Mouse (Mus musculus) thymus, postnatal 10 days (tissue): Measurements from ENCODE around the gene Gm5148.

Experiments used
- DNase-seq, 2 experiments: peaks; one replicate each; pipeline ENCODE4 v3.0.0; 2021; ENCODE audit warnings: low spot score in 2 of 2

Gm5148 gene

DNA sequence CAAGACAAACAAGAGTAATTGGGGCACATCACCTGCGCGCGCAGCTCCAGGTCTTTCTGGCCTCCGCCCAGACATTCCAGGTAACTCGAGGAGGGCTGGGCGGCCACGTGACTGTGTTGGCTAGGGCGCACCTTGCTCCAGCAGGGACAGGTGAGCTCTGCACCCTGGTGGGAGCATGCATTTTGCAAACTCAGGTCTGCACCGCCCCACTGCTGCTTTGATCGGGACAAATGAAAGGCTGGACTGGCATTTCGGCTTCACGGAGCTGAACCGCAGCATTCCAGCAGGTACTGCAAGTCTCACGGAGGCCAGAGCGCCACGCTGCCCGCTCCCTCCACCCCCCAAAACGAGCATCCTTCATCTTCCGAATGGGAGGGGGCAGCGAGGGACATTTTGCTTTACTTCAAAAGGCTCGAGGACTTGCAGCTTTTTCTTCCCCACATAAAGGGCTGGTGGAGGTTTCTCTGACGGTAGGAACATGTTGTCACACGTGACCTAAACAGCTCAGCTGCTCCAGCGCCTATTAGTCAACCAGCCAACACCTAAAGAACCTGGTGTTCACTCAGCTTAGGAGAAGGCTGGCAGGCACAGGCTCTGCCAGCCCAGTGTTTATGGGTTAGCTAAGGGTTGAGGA lies at the start of gene Gm5148:
Gene Gm5148, minus strand, starts transcription at position 320 of the 634 bp plus-strand sequence.
- peak; percentile 70 to 74 for DNase-seq

DNA sequence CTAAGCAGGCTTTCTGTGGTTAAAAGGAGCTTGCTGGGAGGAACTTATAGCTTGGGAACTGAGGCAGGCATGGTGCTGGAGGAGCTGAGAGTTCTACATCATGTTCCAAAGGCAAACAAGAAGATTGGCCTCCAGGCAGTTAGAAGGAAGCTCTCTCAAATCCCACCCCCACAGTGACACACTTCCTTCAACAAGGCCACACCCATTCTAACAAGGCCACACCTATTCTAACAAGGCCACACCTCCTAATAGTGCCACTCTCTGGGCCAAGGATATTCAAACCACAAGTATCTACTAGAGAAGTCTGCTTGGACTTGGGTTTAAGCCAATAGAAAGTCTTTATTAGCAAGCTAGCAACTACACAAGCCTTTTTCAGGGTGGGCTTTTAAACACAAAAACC lies 46.7 kb upstream of the Gm5148 start:
- no peak for DNase-seq

DNA sequence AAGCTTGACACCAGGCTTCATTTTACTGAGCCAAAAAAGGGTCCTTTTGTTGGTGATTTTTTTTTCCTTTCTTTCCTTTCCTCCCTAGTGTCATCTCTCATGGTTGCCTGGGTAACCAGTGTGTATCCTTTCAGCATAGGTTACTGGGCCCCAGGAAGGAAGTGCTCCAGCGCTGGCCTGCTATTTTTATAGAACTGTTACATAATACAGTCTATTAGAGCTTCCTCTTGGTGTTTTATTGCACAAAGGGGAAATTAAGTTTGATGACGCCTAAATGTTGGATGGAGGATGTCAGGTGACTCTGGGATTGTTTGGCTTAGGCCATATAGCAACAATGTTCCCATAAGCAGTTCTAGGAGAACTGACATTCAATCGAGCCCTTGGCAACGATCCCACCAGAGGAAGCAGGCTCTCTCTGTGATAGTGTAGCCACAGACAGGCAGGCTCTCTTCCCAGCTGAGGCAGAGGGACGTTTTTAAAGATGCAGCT lies 45.0 kb upstream of the Gm5148 start:
- DNase-seq: peak in 1 of 2 experiments; percentile 11

DNA sequence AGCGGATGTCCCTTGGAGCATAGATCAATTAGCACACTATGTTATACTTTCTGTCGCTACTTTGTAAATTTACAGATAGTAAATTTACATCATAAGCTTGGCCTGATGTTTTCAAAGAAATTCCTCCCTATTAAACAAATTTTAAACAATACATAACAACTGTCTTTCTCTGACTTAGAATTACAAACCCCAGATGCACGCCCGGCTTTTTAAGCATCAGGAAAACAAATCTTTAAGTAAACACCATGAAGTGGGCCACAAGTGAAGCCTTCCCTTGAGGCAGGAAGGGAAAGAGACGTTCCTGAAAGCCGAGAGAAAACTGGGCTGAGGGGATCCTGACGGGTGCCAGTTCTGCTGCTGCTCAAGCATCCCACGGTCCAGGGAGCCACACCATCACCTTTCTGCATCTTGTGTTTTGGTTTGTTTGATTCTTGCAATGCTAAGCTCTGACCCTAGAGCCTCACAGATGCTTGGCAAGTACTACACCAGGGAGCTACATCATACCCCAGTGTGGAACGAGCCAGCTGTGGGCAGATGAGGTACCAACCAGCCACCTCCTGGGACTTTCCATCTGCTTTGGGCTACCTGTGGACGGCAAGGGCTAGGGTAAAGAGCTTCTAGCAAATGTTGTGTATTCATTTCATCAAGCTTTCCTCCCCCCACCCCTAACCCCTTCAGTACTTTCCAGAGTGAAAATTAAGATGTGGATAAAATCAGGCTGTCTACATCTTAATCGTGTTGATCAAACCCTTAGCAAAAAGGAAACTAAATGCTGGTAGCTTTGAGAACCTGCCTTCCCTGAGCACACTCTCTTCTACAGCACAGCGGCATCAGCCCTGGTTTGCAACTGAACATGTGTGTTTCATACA lies 43.1 kb upstream of the Gm5148 start:
- DNase-seq: no peak

DNA sequence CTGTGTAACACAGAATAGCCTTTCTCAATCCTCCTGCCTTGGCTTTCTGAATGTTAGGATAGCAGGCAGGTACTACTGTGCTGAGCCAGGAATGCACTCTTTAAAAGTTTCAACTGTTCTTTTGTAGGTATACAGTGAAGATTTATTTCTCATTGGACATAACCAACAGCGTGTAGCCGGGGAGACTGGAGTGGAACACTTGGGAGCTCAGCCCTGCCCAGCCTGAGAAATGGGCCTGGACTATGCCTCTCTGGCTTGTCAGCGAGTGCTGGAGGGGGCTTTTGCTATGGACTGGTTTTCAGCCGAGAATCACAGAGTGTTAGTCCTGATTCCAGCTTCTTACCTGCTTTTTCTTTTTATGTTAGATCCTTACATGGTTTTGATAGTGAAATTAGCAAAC lies 42.3 kb upstream of the Gm5148 start:
- DNase-seq: no peak

DNA sequence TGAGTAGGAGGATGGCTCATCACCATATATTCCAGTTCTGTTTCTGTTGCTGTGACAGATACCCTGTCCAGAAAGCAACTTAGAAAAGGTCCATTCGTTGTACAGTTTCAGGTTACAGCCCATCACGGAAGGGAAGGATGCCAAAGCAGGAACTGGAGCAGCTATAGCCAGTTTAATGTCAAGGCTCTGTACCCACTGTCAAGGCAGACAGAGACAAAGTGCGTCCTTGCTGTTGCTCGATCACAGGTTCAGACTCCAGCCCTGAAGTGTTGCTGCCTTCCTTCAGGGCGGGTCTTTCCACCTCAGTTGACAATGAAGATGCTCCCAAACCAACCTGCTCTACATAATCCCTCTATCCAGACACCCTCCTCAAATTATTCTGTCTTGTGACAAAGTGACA lies 41.7 kb upstream of the Gm5148 start:
- DNase-seq: no peak

DNA sequence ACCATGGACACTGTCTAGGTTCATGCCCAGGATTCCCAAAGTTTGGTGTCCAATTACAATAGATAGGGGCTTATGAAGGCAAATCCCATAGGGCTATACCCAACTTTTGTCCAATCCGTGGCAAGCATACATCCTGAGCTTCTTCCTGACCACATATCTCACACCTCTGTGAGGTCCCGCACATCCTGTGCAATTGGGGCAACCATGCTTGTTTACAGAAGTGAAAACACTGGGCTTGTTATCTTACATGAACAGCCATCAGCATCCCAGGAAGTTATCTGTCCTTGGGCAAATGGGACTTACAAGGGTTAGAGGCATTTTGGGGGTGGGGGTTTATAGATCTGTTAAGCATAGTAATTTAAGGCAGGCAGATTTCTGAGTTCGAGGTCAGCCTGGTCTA lies 41.0 kb upstream of the Gm5148 start:
- no peak for DNase-seq

DNA sequence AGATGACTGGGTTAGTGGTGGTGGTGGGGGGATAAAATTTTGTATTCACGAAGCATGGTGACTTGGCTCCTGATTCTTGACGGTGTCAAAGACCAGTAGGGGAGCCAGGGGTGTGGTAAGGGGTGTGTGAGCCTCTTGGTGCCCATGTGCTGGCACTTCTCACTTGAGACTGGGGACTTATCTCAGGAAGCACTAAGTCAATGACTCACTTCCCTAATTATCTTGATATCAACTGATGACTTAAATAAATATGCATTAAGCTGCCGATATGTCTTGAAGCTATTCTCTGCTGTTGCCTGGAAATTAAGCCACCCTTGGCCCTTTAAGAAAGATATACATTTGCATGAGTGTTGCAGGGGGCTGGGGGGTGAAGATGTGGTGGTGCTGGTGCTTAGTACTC lies 38.0 kb upstream of the Gm5148 start:
- no peak for DNase-seq

DNA sequence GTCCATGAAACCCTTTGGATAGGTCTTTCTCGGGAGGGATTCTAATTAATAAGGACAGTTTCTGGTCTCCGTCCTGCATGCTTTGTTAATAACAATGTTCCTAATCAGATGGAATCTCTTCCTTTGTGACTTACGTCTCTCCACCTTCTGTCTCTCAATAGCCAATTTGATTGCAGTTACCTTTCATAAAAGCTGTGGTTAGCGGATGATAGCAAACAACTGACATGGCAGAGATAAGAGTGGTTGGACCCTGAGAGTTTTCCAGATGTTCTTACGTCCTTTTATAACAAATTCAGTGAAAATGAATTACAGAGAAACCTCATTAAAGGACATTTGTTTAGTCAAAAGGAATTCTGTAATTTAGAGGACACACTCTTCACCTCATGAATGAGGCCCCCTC lies 37.5 kb upstream of the Gm5148 start:
- DNase-seq: no peak

DNA sequence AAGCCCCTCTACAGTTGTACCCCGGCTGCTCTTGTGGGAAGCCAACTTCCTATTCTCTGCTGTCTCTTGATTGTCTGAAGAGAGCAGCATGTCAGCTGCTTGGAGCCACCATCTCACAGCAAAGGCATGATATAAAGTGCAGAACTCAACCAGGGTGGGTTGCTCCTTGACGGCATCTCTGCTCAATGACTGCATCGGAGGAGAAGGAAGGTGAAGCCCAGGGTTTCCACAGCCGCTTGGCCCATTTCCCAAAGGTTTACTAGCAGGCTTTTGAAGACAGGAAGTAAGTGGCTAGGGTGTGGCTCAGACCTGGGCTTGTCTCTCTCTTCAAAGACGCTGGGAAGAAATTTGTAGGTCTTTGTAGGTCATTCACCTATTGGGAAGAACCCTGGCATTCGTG lies 36.6 kb upstream of the Gm5148 start:
- peak; percentile 26 to 36 for DNase-seq

DNA sequence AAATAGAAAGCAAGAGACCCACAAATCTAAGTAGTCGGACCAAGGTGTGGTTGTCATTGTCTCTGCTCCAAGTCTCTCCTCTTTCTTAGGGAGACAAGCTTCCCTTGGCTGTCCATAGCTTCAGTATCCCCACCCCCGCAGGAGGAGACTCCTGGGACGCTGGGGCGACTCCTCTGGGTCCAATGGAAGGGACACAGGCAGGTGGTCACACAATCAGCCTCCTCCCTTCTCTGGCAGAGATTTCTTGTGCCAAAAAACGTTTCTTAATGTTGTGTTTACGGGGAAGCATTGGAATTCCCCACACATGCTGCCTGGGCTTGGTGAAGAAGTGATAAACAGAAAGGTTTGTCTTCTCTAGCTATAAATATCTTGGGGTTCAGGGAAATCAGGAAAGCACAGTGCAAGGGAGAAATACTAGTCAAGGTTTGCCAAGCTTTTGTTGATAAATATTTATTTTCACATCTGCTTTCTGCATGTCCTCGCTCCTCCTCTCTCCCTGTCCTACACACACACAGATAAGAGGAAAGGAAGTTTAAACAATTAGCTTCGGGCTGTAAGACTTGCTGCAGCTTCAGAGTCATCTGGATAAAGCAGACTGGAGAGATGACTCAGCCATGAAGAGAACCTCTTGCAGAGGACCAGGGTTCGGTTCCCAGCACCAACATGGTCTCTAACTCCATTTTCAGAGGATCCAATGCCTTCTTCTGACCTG lies 34.5 kb upstream of the Gm5148 start:
- DNase-seq: no peak

DNA sequence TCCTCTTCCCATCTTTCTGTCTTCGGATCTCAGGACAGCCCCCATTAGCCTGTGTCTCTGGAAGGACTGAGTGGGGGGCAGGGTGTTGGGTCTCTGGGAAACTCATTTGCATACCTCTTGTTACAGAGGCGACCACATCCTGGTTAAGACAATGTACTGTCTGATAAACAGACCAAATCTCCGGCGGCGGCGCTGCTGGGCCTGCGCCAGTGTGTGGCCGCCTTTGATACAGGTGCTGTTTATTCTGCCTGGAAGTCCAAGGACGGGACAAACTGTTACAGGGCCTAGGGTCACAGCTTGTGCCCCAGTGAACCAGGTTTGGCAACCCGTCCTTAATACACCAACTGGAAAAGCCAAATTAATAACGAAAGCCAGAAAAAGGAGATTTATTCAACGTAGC lies 33.8 kb upstream of the Gm5148 start:
- DNase-seq: peak in 1 of 2 experiments; percentile 24

DNA sequence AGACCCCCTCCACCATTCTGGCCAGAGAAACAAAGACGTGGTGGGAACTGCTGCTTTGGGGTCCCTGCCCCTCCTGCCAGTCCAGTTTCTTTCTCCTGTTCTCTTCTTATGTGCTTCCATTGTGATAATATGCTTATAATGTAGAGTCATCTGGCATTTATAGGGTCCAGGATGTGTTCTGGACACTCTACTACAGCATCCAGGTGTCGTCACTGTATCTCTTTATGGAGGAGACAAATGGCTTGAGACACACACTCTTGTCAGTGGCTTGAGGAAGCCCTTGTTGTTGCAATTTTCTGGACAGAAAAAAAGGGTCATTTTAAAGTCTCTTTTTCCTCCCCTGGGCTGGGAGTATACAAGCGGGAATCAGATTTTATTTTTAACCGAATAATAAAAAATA lies 33.3 kb upstream of the Gm5148 start:
- DNase-seq: no peak

DNA sequence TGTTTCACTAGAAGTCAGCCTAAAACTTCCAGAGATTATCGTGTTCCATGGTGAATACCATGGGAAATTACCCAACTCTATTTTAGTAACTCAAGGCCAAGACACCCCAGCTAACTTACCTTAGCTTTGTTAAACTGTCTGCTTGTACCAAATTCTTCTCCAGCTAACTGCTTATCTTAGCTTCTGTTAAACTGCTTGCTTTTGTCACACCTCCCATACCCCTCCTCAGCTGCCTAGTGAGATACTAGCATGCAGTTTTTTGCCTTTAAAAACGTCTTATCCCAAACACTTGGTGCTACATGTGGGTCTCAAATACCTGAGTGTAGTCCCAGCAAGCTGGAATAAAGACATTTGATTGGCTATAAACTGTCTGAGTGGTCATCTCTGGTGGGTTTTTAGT lies 31.7 kb upstream of the Gm5148 start:
- DNase-seq: no peak

DNA sequence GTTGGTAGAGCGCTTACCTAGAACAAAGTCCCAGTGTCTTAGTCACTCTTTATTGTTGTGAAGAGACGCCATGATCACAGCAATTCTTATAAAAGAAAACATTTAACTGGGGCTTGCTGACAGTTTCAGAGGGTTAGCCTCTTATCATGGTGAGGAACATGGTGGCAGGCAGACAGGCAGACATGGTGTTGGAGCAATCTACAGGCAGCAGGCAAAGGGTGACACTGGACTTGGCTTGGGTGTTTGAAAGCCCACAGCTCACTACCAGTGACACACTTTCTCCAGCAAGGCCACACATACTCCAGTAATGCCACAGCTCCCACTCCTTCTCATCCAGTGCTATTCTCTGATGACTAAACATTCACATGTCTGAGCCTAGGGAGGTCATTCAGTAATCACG lies 30.3 kb upstream of the Gm5148 start:
- no peak for DNase-seq

DNA sequence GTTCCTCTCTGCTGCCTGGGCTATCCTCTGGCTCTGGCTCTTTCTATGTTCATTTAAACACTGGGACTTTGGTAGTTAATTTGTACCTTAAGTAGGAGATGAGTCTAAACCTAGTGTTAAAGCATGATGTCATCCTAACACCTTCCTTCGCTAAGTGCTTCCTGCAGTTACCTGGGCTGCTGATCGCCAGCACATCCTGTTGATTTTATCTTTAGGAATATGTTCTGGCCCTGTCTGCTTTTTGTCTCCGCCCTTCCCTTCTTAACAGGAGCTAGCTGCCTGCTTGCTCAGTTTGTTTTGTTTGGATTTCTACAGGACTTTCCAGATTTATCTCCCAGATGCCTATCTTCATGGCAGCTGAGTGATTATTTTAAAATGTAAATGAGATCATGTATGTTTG lies 28.9 kb upstream of the Gm5148 start:
- DNase-seq: no peak

DNA sequence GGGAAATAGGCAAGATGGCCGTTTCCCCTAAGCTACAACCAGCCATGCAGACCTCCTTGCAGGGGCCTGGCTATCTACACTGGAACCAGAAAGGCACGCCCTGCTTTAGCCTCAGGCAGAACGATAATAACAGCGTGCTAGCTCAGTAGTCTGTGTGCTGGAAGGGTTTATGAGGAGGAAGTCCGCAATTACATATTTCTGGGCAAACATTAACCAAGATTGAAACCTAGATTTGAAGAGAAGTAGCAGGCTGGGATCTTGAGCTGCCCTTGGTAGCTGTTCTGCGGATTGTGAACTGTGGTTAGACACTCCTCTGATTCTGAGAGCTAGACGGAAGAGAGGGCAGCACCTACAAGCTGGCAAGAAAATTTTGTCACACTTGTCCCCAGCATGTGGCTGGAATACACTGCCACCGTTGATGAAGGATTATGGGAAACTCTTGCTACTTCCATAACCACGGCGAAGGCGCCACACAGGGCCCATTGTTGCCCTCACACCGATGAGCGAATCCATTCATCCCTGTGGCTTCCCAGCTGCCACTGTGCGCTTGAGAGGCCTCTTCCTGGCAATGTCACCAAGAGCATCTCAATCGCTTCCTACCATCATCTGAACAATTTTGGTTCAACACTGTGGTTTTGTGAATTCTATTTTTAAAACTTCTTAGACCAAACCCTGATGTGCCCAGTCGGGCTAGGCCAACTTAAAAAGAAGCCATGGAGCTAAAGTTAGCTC lies 23.9 kb upstream of the Gm5148 start:
- DNase-seq: no peak

DNA sequence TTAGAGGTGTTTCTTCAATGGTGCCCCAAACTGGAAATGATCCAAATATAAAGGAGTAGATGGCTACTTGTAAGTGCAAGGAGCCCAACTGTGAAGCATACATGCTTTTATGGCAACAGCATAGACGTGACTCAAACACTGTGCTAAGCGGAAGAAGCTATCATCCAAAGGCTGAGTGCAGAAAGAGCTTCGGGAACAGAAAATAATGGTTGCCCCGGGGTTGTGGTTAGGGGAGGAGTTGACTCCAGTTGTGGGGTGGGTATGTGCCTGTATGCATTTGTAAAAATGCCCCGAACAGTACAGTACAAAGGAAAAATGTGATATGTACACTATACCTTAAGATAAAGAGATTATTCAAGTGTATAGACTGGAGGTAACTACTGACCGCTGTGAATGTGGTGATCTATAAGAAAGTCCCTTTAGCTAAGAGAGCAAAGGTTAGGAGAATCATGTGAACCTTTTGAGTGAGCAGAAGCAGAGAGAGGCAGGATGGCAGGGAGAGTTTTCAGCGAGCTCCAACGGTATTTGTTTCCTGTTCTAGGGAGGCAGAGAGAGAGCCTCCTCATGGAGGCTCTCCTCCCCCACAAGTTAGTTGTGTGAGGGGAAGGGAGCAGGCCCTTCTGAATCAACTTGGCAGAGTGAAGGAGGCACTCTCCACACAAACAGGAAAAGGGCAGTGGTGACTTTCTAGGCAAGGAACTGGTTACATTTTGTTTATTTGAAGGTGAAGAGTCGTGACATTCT lies 23.1 kb upstream of the Gm5148 start:
- DNase-seq: no peak

DNA sequence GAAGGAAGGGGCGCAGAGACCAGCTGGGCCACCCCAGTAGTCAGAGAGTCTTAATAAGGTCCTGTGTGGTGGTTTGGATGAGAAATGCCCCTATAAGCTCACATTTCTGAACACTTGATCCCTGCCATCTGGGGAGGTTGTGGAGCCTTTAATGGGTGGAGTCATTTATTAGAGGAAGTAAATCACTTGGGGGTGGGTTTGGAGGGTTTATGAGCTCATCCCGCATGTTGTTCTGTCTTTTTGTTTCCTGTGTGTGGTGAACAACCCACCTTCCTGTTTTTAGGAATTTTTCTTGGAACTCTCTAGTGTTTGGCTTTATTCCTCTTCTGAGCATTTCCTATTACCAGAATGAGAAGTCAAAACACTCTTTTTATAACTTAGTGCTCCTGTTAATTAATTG lies 19.8 kb upstream of the Gm5148 start:
- DNase-seq: no peak

DNA sequence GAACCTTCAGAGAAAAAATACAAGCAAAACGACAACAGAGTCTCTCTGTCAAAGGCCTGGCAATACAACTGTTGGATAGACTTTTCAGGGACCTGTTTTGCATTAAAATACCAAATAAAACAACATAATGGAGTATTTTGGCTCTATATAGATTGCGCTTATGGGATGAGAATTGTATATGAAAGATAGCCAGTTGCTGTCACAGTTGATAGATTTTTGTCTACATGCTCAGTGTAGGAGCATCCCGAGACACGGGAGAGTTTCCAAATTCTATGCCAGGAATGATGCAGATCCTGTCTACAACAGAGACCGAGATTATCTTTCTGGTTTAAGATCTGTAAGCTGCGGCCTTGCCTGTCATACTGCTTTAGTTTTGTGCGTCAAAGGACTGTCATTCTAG lies 15.7 kb upstream of the Gm5148 start:
- no peak for DNase-seq
